Mouse (Mus musculus) neutrophil, adult 5-6 weeks (primary cell): ENCODE measurements around the gene Bub3. TPM values are rescaled to one million over a fixed set of nuclear protein-coding genes. Genes with fewer than 3 reads are reported as not detected.

Experiments
- ATAC-seq: fragments of 151-379, 151-347 bp; 2 replicates; pipeline ENCODE4 v1.8.0; 2017; ENCODE audit warnings: mild to moderate bottlenecking, moderate TSS enrichment; ENCODE audit not compliant: insufficient number of reproducible peaks, poor library complexity, low FRiP score, severe bottlenecking; ENCODE audit errors: extremely low read depth
- total RNA-seq: library from RNA; stranded (forward); fragments of 200-1000 nt; gene quantifications from 2 replicates; pipeline ENCODE4 v1.2.3, GENCODE M21; 2017

The Bub3 gene
- total RNA-seq, 1 experiment from 2014 or later = 52.5 TPM

GRCm38 (mm10) chr7:131554341-131555180, 5.5 kb upstream of the Bub3 start:
- ATAC-seq = no peak

- ATAC-seq = no peak
Observed at GRCm38 (mm10) chr7:131555301-131556081, 4.5 kb upstream of the Bub3 start.

GRCm38 (mm10) chr7:131556116-131556515, 3.9 kb upstream of the Bub3 start:
- ATAC-seq = no peak

- no peak for ATAC-seq
Observed at GRCm38 (mm10) chr7:131556541-131557271, 3.3 kb upstream of the Bub3 start.

- no peak for ATAC-seq
Observed at GRCm38 (mm10) chr7:131557751-131558150, 2.3 kb upstream of the Bub3 start.

- no peak for ATAC-seq
Observed at GRCm38 (mm10) chr7:131560697-131561042, 648 bp downstream of the Bub3 start.

- ATAC-seq = no peak
Observed at GRCm38 (mm10) chr7:131575246-131575645, 15.2 kb downstream of the Bub3 start.

GRCm38 (mm10) chr7:131582178-131582577, 22.2 kb downstream of the Bub3 start:
- ATAC-seq = no peak

- no peak for ATAC-seq
Observed at GRCm38 (mm10) chr7:131585551-131585950, 25.5 kb downstream of the Bub3 start.

GRCm38 (mm10) chr7:131597779-131598482, 37.9 kb downstream of the Bub3 start:
- ATAC-seq = no peak

- ATAC-seq = no peak
Observed at GRCm38 (mm10) chr7:131598483-131598824, 38.4 kb downstream of the Bub3 start.

GRCm38 (mm10) chr7:131602106-131602505, 42.1 kb downstream of the Bub3 start:
- no peak for ATAC-seq

- ATAC-seq = no peak
Observed at GRCm38 (mm10) chr7:131603186-131603585, 43.2 kb downstream of the Bub3 start.

- no peak for ATAC-seq
Observed at GRCm38 (mm10) chr7:131604946-131605345, 44.9 kb downstream of the Bub3 start.

- ATAC-seq = no peak
Observed at GRCm38 (mm10) chr7:131605481-131605880, 45.5 kb downstream of the Bub3 start.

GRCm38 (mm10) chr7:131608049-131608448, 48.0 kb downstream of the Bub3 start:
- no peak for ATAC-seq

GRCm38 (mm10) chr7:131609677-131610076, 49.7 kb downstream of the Bub3 start:
- no peak for ATAC-seq
